Mouse (Mus musculus): ENCODE data around the gene Fastk. TPM values are rescaled to one million over a fixed set of nuclear protein-coding genes. Genes with fewer than 3 reads are reported as not detected.

The Fastk gene
- total and polyA plus RNA-seq, 2 experiments: 22.3 to 166 TPM

- 72% methylated on average over 12 of the region's 12 CpGs for WGBS
- H3K9ac ChIP-seq (ENCODE audit: low read depth, low read length): no peak overlapping the region
- no peaks in the 10 kb centered on the region for H3K36me3 ChIP-seq (ENCODE audit: control insufficient read depth, insufficient read depth, low read length)
- H3K79me2 ChIP-seq (ENCODE audit: control insufficient read depth, insufficient read depth, low read length): peaks cover 44% of the 10 kb centered on the region
- no peak overlapping the region for H3K27ac ChIP-seq (replicated peaks; ENCODE audit: insufficient read depth, low read depth, low read length)
- TF ChIP-seq CTCF (IDR thresholded peaks at IDR 0.05; ENCODE audit: low read depth, low read length): no peak
- TF ChIP-seq POLR2A (IDR thresholded peaks at IDR 0.05; ENCODE audit: extremely low read depth, insufficient read depth, low read length): no peak
- no peak for DNase-seq (ENCODE audit: extremely low read depth, low read depth, low spot score)
- H3K4me3 ChIP-seq (ENCODE audit: insufficient read depth, low read depth, low read length): no peak overlapping the region
- no peaks in the 10 kb centered on the region for H3K4me1 ChIP-seq (ENCODE audit: control insufficient read depth, insufficient read depth, low read length)
- no peaks in the 10 kb centered on the region for H3K27me3 ChIP-seq (ENCODE audit: control insufficient read depth, insufficient read depth, low read length)
Observed at GRCm38 (mm10) chr5:24466762-24467161, 21.7 kb upstream of the Fastk start.

GRCm38 (mm10) chr5:24455613-24456012 is 10.5 kb upstream of the Fastk start:
- TF ChIP-seq CTCF (IDR thresholded peaks at IDR 0.05; ENCODE audit: low read depth, low read length): no peak
- TF ChIP-seq POLR2A (IDR thresholded peaks at IDR 0.05; ENCODE audit: extremely low read depth, insufficient read depth, low read length): no peak
- Histone ChIP-seq H3K27ac (replicated peaks; ENCODE audit: insufficient read depth, low read depth, low read length) (no peak overlapping the region), H3K36me3 (ENCODE audit: control insufficient read depth, insufficient read depth, low read length) (no peaks in the 10 kb centered on the region), H3K79me2 (ENCODE audit: control insufficient read depth, insufficient read depth, low read length) (peaks cover 43% of the 10 kb centered on the region), H3K9ac (ENCODE audit: low read depth, low read length) (no peak overlapping the region), H3K27me3 (ENCODE audit: control insufficient read depth, insufficient read depth, low read length) (no peaks in the 10 kb centered on the region), H3K4me1 (ENCODE audit: control insufficient read depth, insufficient read depth, low read length) (peaks cover 16% of the 10 kb centered on the region), H3K4me3 (ENCODE audit: insufficient read depth, low read depth, low read length) (no peak overlapping the region)
- no peak for DNase-seq (ENCODE audit: extremely low read depth, low read depth, low spot score)
- 77% methylated on average over 7 of the region's 7 CpGs for WGBS

GRCm38 (mm10) chr5:24455076-24455475 is 10.0 kb upstream of the Fastk start:
- Histone ChIP-seq H3K36me3 (ENCODE audit: control insufficient read depth, insufficient read depth, low read length) (no peaks in the 10 kb centered on the region), H3K4me3 (ENCODE audit: insufficient read depth, low read depth, low read length) (no peak overlapping the region), H3K27me3 (ENCODE audit: control insufficient read depth, insufficient read depth, low read length) (no peaks in the 10 kb centered on the region), H3K27ac (replicated peaks; ENCODE audit: insufficient read depth, low read depth, low read length) (no peak overlapping the region), H3K9ac (ENCODE audit: low read depth, low read length) (no peak overlapping the region), H3K79me2 (ENCODE audit: control insufficient read depth, insufficient read depth, low read length) (peaks cover 40% of the 10 kb centered on the region), H3K4me1 (ENCODE audit: control insufficient read depth, insufficient read depth, low read length) (peaks cover 16% of the 10 kb centered on the region)
- TF ChIP-seq CTCF (IDR thresholded peaks at IDR 0.05; ENCODE audit: low read depth, low read length) (no peak), POLR2A (IDR thresholded peaks at IDR 0.05; ENCODE audit: extremely low read depth, insufficient read depth, low read length) (no peak)
- WGBS: 90% methylated on average over 3 of the region's 3 CpGs
- DNase-seq (ENCODE audit: extremely low read depth, low read depth, low spot score): no peak

GRCm38 (mm10) chr5:24453985-24454303 is 8.9 kb upstream of the Fastk start:
- Histone ChIP-seq H3K27ac (replicated peaks; ENCODE audit: insufficient read depth, low read depth, low read length) (no peak overlapping the region), H3K9ac (ENCODE audit: low read depth, low read length) (no peak overlapping the region), H3K4me3 (ENCODE audit: insufficient read depth, low read depth, low read length) (no peak overlapping the region), H3K4me1 (ENCODE audit: control insufficient read depth, insufficient read depth, low read length) (peaks cover 12% of the 10 kb centered on the region), H3K27me3 (ENCODE audit: control insufficient read depth, insufficient read depth, low read length) (no peaks in the 10 kb centered on the region), H3K79me2 (ENCODE audit: control insufficient read depth, insufficient read depth, low read length) (peaks cover 36% of the 10 kb centered on the region), H3K36me3 (ENCODE audit: control insufficient read depth, insufficient read depth, low read length) (no peaks in the 10 kb centered on the region)
- TF ChIP-seq POLR2A (IDR thresholded peaks at IDR 0.05; ENCODE audit: extremely low read depth, insufficient read depth, low read length) (no peak), CTCF (IDR thresholded peaks at IDR 0.05; ENCODE audit: low read depth, low read length) (no peak)
- no peak for DNase-seq (ENCODE audit: extremely low read depth, low read depth, low spot score)
- 54% methylated on average over 2 of the region's 2 CpGs for WGBS

- Histone ChIP-seq H3K27me3 (ENCODE audit: control insufficient read depth, insufficient read depth, low read length) (no peaks in the 10 kb centered on the region), H3K4me1 (ENCODE audit: control insufficient read depth, insufficient read depth, low read length) (peaks cover 12% of the 10 kb centered on the region), H3K9ac (ENCODE audit: low read depth, low read length) (peak overlapping the region; percentile 86), H3K27ac (replicated peaks; ENCODE audit: insufficient read depth, low read depth, low read length) (no peak overlapping the region), H3K79me2 (ENCODE audit: control insufficient read depth, insufficient read depth, low read length) (peaks cover 36% of the 10 kb centered on the region), H3K4me3 (ENCODE audit: insufficient read depth, low read depth, low read length) (peak overlapping the region; percentile 73; the same call in 1 of the 2 replicates), H3K36me3 (ENCODE audit: control insufficient read depth, insufficient read depth, low read length) (no peaks in the 10 kb centered on the region)
- TF ChIP-seq CTCF (IDR thresholded peaks at IDR 0.05; ENCODE audit: low read depth, low read length) (no peak), POLR2A (IDR thresholded peaks at IDR 0.05; ENCODE audit: extremely low read depth, insufficient read depth, low read length) (no peak)
- no peak for DNase-seq (ENCODE audit: extremely low read depth, low read depth, low spot score)
- 50% methylated on average over 5 of the region's 5 CpGs for WGBS
Observed at GRCm38 (mm10) chr5:24453283-24453984, 8.3 kb upstream of the Fastk start.

- no peak for DNase-seq (ENCODE audit: extremely low read depth, low read depth, low spot score)
- WGBS: 3% methylated on average over 29 of the region's 29 CpGs
- peak overlapping the region; percentile 86 for H3K9ac ChIP-seq (ENCODE audit: low read depth, low read length)
Observed at GRCm38 (mm10) chr5:24452691-24453233, 7.7 kb upstream of the Fastk start.

More at GRCm38 (mm10) chr5:24452691-24453233, 7.7 kb upstream of the Fastk start:
- Histone ChIP-seq H3K79me2 (ENCODE audit: control insufficient read depth, insufficient read depth, low read length) (peaks cover 36% of the 10 kb centered on the region), H3K27ac (replicated peaks; ENCODE audit: insufficient read depth, low read depth, low read length) (no peak overlapping the region), H3K4me3 (ENCODE audit: insufficient read depth, low read depth, low read length) (peak overlapping the region; percentile 73), H3K4me1 (ENCODE audit: control insufficient read depth, insufficient read depth, low read length) (peaks cover 12% of the 10 kb centered on the region), H3K27me3 (ENCODE audit: control insufficient read depth, insufficient read depth, low read length) (no peaks in the 10 kb centered on the region), H3K36me3 (ENCODE audit: control insufficient read depth, insufficient read depth, low read length) (no peaks in the 10 kb centered on the region)
- no peak for TF ChIP-seq POLR2A (IDR thresholded peaks at IDR 0.05; ENCODE audit: extremely low read depth, insufficient read depth, low read length)
- no peak for TF ChIP-seq CTCF (IDR thresholded peaks at IDR 0.05; ENCODE audit: low read depth, low read length)

All from liver, adult 2 months (tissue).